ENCODE assay signal across 8 mouse cellular contexts in genomic region chr17:32364331-32364730, GRCm38 (mm10). TPM values are rescaled to one million over a fixed set of nuclear protein-coding genes. Genes with fewer than 3 reads are reported as not detected.
A peak's percentile ranks its signal among the peaks of the same experiment; 100 is the strongest.
DNase-seq lines count a peak whose midpoint lies in the region; ATAC-seq and TF ChIP-seq lines count a peak whose summit lies in the region.

No protein-coding gene starts in this region.

- H3K27me3 ChIP-seq in C2C12 (ENCODE audit: control insufficient read depth, insufficient read depth, insufficient read length) = no peaks in the 10 kb centered on the region
- no peaks in the 10 kb centered on the region for H3K27me3 ChIP-seq in heart, embryonic 11.5 days (ENCODE audit: control insufficient read depth, insufficient read depth, low read length)
- no peaks in the 10 kb centered on the region for H3K27me3 ChIP-seq in kidney, embryonic 16.5 days (ENCODE audit: insufficient read depth, low read length)
- H3K27me3 ChIP-seq in liver, embryonic 12.5 days (replicated peaks) = no peaks in the 10 kb centered on the region
- no peaks in the 10 kb centered on the region for H3K27me3 ChIP-seq in stomach, embryonic 15.5 days (replicated peaks)

- peak overlapping the region; percentile 94 for H3K4me2 ChIP-seq in heart, embryonic 11.5 days
- H3K4me2 ChIP-seq in kidney, embryonic 16.5 days (replicated peaks; ENCODE audit: low read depth, low read length) = peak overlapping the region; percentile 85
- H3K4me2 ChIP-seq in liver, embryonic 12.5 days = peak overlapping the region; percentile 90
- H3K4me2 ChIP-seq in stomach, embryonic 15.5 days = peak overlapping the region; percentile 62

- TF ChIP-seq POLR2A in bone marrow macrophage, adult 2 months (IDR thresholded peaks at IDR 0.05; ENCODE audit: borderline replicate concordance, low read depth, low read length) = no peak
- peak; percentile 72 for TF ChIP-seq POLR2A in embryonic fibroblast, embryonic 13.5 days (IDR thresholded peaks at IDR 0.05; ENCODE audit: low read depth, low read length)

- under 1% methylated on average over 33 of the region's 47 CpGs for WGBS in heart, embryonic 11.5 days (ENCODE audit: insufficient replicate concordance)
- WGBS in kidney, embryonic 16.5 days = under 1% methylated on average over 36 of the region's 47 CpGs
- 1% methylated on average over 34 of the region's 47 CpGs for WGBS in liver, embryonic 12.5 days (ENCODE audit: insufficient replicate concordance)
- under 1% methylated on average over 46 of the region's 47 CpGs for WGBS in stomach, embryonic 15.5 days

- H3K79me2 ChIP-seq in C2C12 (ENCODE audit: control insufficient read depth, insufficient read depth) = peaks cover 32% of the 10 kb centered on the region

- peaks cover 27% of the 10 kb centered on the region for H3K79me3 ChIP-seq in C2C12 (ENCODE audit: low read depth)

- H3ac ChIP-seq in C2C12 (ENCODE audit: control insufficient read depth, insufficient read length, low read depth) = peak overlapping the region; percentile 98

- H3K36me3 ChIP-seq in C2C12 (ENCODE audit: control insufficient read depth, insufficient read depth) = peaks cover 24% of the 10 kb centered on the region
- peaks cover 8% of the 10 kb centered on the region for H3K36me3 ChIP-seq in heart, embryonic 11.5 days (ENCODE audit: control insufficient read depth, insufficient read depth, low read length)
- peaks cover 27% of the 10 kb centered on the region for H3K36me3 ChIP-seq in kidney, embryonic 16.5 days (ENCODE audit: insufficient read depth, low read length)
- peaks cover 40% of the 10 kb centered on the region for H3K36me3 ChIP-seq in liver, embryonic 12.5 days
- peaks cover 23% of the 10 kb centered on the region for H3K36me3 ChIP-seq in stomach, embryonic 15.5 days

- peak; percentile 51 to 67 for DNase-seq in natural killer cell, adult 2 months (ENCODE audit: low spot score in 2 of 2)

- H3K9ac ChIP-seq in heart, embryonic 11.5 days (ENCODE audit: low read depth, low read length) = peak overlapping the region; percentile 97
- H3K9ac ChIP-seq in kidney, embryonic 16.5 days (replicated peaks; ENCODE audit: low read length) = peak overlapping the region; percentile 95
- peak overlapping the region; percentile 94 for H3K9ac ChIP-seq in liver, embryonic 12.5 days
- H3K9ac ChIP-seq in stomach, embryonic 15.5 days = peak overlapping the region; percentile 97

- TF ChIP-seq CTCF in C2C12 (IDR thresholded peaks at IDR 0.05; ENCODE audit: control insufficient read depth, insufficient read depth, insufficient read length) = no peak
- TF ChIP-seq CTCF in bone marrow macrophage, adult 2 months (IDR thresholded peaks at IDR 0.05; ENCODE audit: low read depth, low read length) = no peak
- no peak for TF ChIP-seq CTCF in embryonic fibroblast, embryonic 13.5 days (IDR thresholded peaks at IDR 0.05; ENCODE audit: borderline replicate concordance, insufficient read depth, low read length)

- H3K27ac ChIP-seq in bone marrow macrophage, adult 2 months (ENCODE audit: insufficient read depth, low read depth, low read length) = peak overlapping the region; percentile 43; the same call in 1 of the 2 replicates
- H3K27ac ChIP-seq in embryonic fibroblast, embryonic 13.5 days (ENCODE audit: insufficient read depth, low read length) = 0 out of 2 replicates have a peak overlapping the region, but pooled peaks have one; percentile 24
- H3K27ac ChIP-seq in heart, embryonic 11.5 days (ENCODE audit: low read depth, low read length) = peak overlapping the region; percentile 71
- peak overlapping the region; percentile 86 for H3K27ac ChIP-seq in kidney, embryonic 16.5 days (ENCODE audit: low read length)
- H3K27ac ChIP-seq in liver, embryonic 12.5 days = peak overlapping the region; percentile 76
- peak overlapping the region; percentile 73 for H3K27ac ChIP-seq in stomach, embryonic 15.5 days

- H3K4me3 ChIP-seq in C2C12 (ENCODE audit: insufficient read depth, poor library complexity, severe bottlenecking) = peak overlapping the region; percentile 86
- H3K4me3 ChIP-seq in bone marrow macrophage, adult 2 months (ENCODE audit: insufficient read depth, low read length) = peak overlapping the region; percentile 73
- peak overlapping the region; percentile 47 for H3K4me3 ChIP-seq in embryonic fibroblast, embryonic 13.5 days (ENCODE audit: insufficient read depth, low read length)
- peak overlapping the region; percentile 98 for H3K4me3 ChIP-seq in heart, embryonic 11.5 days (ENCODE audit: low read depth, low read length)
- peak overlapping the region; percentile 99 for H3K4me3 ChIP-seq in kidney, embryonic 16.5 days (ENCODE audit: low read length)
- peak overlapping the region; percentile 97 for H3K4me3 ChIP-seq in liver, embryonic 12.5 days
- peak overlapping the region; percentile 94 for H3K4me3 ChIP-seq in stomach, embryonic 15.5 days (replicated peaks)

- H3K9me3 ChIP-seq in heart, embryonic 11.5 days (replicated peaks; ENCODE audit: control insufficient read depth, low read length) = no peaks in the 10 kb centered on the region
- H3K9me3 ChIP-seq in kidney, embryonic 16.5 days (ENCODE audit: low read length) = no peaks in the 10 kb centered on the region
- no peaks in the 10 kb centered on the region for H3K9me3 ChIP-seq in liver, embryonic 12.5 days (replicated peaks)
- no peaks in the 10 kb centered on the region for H3K9me3 ChIP-seq in stomach, embryonic 15.5 days

- H3K4me1 ChIP-seq in bone marrow macrophage, adult 2 months (ENCODE audit: control insufficient read depth, insufficient read depth, low read length) = peaks cover 23% of the 10 kb centered on the region
- H3K4me1 ChIP-seq in embryonic fibroblast, embryonic 13.5 days (ENCODE audit: control insufficient read depth, insufficient read depth, low read length) = 0 out of 2 replicates have a peak, but pooled peaks cover 2% of the 10 kb centered on the region
- H3K4me1 ChIP-seq in heart, embryonic 11.5 days (ENCODE audit: control insufficient read depth, insufficient read depth, low read length) = peaks cover 19% of the 10 kb centered on the region
- peaks cover 31% of the 10 kb centered on the region for H3K4me1 ChIP-seq in kidney, embryonic 16.5 days (ENCODE audit: insufficient read depth, low read length)
- H3K4me1 ChIP-seq in liver, embryonic 12.5 days = peaks cover 57% of the 10 kb centered on the region
- H3K4me1 ChIP-seq in stomach, embryonic 15.5 days = peaks cover 22% of the 10 kb centered on the region

- peak; percentile 90 for ATAC-seq in heart, embryonic 11.5 days (replicated peaks; ENCODE audit: insufficient number of reproducible peaks, low FRiP score, low TSS enrichment)
- ATAC-seq in kidney, embryonic 16.5 days (ENCODE audit: low FRiP score, low TSS enrichment) = peak; percentile 90
- peak; percentile 88 for ATAC-seq in liver, embryonic 12.5 days
- peak; percentile 93 for ATAC-seq in stomach, embryonic 15.5 days (ENCODE audit: insufficient read depth, low FRiP score, low read depth)

RNA-seq across cellular contexts. Expression of gene Akap8l, which starts 13.9 kb away (rescaled TPM):
- 10.9 TPM for polyA plus RNA-seq in C2C12 (2012; fragmentation: generic; extraction: Trizol)
- 87.0 and 116 TPM in 2 replicates for polyA plus RNA-seq in bone marrow macrophage, adult 2 months (2012; ENCODE audit: insufficient read depth, insufficient read length, missing spikeins)
- 28.0 and 32.7 TPM in 2 replicates for polyA plus RNA-seq in embryonic fibroblast, embryonic 13.5 days (2011; ENCODE audit: insufficient read length, low read depth, missing spikeins)
- 59.0 and 63.8 TPM in 2 replicates for polyA plus RNA-seq in heart, embryonic 11.5 days (2014; fragmentation: Nextera tagmentation; extraction: Ambion mirVana)
- polyA plus RNA-seq in kidney, embryonic 16.5 days (2015; fragmentation: Nextera tagmentation; extraction: Ambion mirVana) = 124 and 130 TPM in 2 replicates
- 49.7 and 50.1 TPM in 2 replicates for polyA plus RNA-seq in liver, embryonic 12.5 days (2016; fragmentation: Nextera tagmentation; extraction: Ambion mirVana)
- 83.5 and 91.1 TPM in 2 replicates for polyA plus RNA-seq in stomach, embryonic 15.5 days (2015; fragmentation: Nextera tagmentation; extraction: Ambion mirVana)

RNA-seq across cellular contexts. Expression of gene Wiz, which starts 24.9 kb away (rescaled TPM):
- 23.0 TPM for polyA plus RNA-seq in C2C12 (2012; fragmentation: generic; extraction: Trizol)
- polyA plus RNA-seq in bone marrow macrophage, adult 2 months (2012; ENCODE audit: insufficient read depth, insufficient read length, missing spikeins) = 19.3 and 24.2 TPM in 2 replicates
- 24.4 and 26.1 TPM in 2 replicates for polyA plus RNA-seq in embryonic fibroblast, embryonic 13.5 days (2011; ENCODE audit: insufficient read length, low read depth, missing spikeins)
- polyA plus RNA-seq in heart, embryonic 11.5 days (2014; fragmentation: Nextera tagmentation; extraction: Ambion mirVana) = 16.2 and 17.6 TPM in 2 replicates
- polyA plus RNA-seq in kidney, embryonic 16.5 days (2015; fragmentation: Nextera tagmentation; extraction: Ambion mirVana) = 22.0 and 23.8 TPM in 2 replicates
- polyA plus RNA-seq in liver, embryonic 12.5 days (2016; fragmentation: Nextera tagmentation; extraction: Ambion mirVana) = 13.3 and 14.8 TPM in 2 replicates
- 26.2 and 31.2 TPM in 2 replicates for polyA plus RNA-seq in stomach, embryonic 15.5 days (2015; fragmentation: Nextera tagmentation; extraction: Ambion mirVana)

RNA-seq across cellular contexts. Expression of gene Rasal3, which starts 39.1 kb away (rescaled TPM):
- polyA plus RNA-seq in C2C12 (2012; fragmentation: generic; extraction: Trizol) = not detected
- 26.6 and 31.3 TPM in 2 replicates for polyA plus RNA-seq in bone marrow macrophage, adult 2 months (2012; ENCODE audit: insufficient read depth, insufficient read length, missing spikeins)
- polyA plus RNA-seq in embryonic fibroblast, embryonic 13.5 days (2011; ENCODE audit: insufficient read length, low read depth, missing spikeins) = not detected in 2 replicates
- polyA plus RNA-seq in heart, embryonic 11.5 days (2014; fragmentation: Nextera tagmentation; extraction: Ambion mirVana) = 0.94 and 1.3 TPM in 2 replicates
- 0.63 and 0.97 TPM in 2 replicates for polyA plus RNA-seq in kidney, embryonic 16.5 days (2015; fragmentation: Nextera tagmentation; extraction: Ambion mirVana)
- polyA plus RNA-seq in liver, embryonic 12.5 days (2016; fragmentation: Nextera tagmentation; extraction: Ambion mirVana) = 7.2 and 8.1 TPM in 2 replicates
- 2.1 TPM in 2 replicates for polyA plus RNA-seq in stomach, embryonic 15.5 days (2015; fragmentation: Nextera tagmentation; extraction: Ambion mirVana)

RNA-seq across cellular contexts. Expression of gene Akap8, which starts 43.3 kb away (rescaled TPM):
- polyA plus RNA-seq in C2C12 (2012; fragmentation: generic; extraction: Trizol) = 27.3 TPM
- polyA plus RNA-seq in bone marrow macrophage, adult 2 months (2012; ENCODE audit: insufficient read depth, insufficient read length, missing spikeins) = 77.4 and 90.0 TPM in 2 replicates
- polyA plus RNA-seq in embryonic fibroblast, embryonic 13.5 days (2011; ENCODE audit: insufficient read length, low read depth, missing spikeins) = 53.2 and 61.9 TPM in 2 replicates
- polyA plus RNA-seq in heart, embryonic 11.5 days (2014; fragmentation: Nextera tagmentation; extraction: Ambion mirVana) = 44.2 and 44.3 TPM in 2 replicates
- polyA plus RNA-seq in kidney, embryonic 16.5 days (2015; fragmentation: Nextera tagmentation; extraction: Ambion mirVana) = 112 and 126 TPM in 2 replicates
- 72.1 and 73.5 TPM in 2 replicates for polyA plus RNA-seq in liver, embryonic 12.5 days (2016; fragmentation: Nextera tagmentation; extraction: Ambion mirVana)
- polyA plus RNA-seq in stomach, embryonic 15.5 days (2015; fragmentation: Nextera tagmentation; extraction: Ambion mirVana) = 86.1 and 98.3 TPM in 2 replicates

RNA-seq across cellular contexts. Expression of gene Pglyrp2, which starts 59.6 kb away (rescaled TPM):
- polyA plus RNA-seq in C2C12 (2012; fragmentation: generic; extraction: Trizol) = not detected
- polyA plus RNA-seq in bone marrow macrophage, adult 2 months (2012; ENCODE audit: insufficient read depth, insufficient read length, missing spikeins) = not detected in 2 replicates
- polyA plus RNA-seq in embryonic fibroblast, embryonic 13.5 days (2011; ENCODE audit: insufficient read length, low read depth, missing spikeins) = not detected in 2 replicates
- 0.34 TPM in 1 of 2 replicates, not detected in the other for polyA plus RNA-seq in heart, embryonic 11.5 days (2014; fragmentation: Nextera tagmentation; extraction: Ambion mirVana)
- polyA plus RNA-seq in kidney, embryonic 16.5 days (2015; fragmentation: Nextera tagmentation; extraction: Ambion mirVana) = 0.12 TPM in 1 of 2 replicates, not detected in the other
- 1.6 and 1.8 TPM in 2 replicates for polyA plus RNA-seq in liver, embryonic 12.5 days (2016; fragmentation: Nextera tagmentation; extraction: Ambion mirVana)
- 0.26 and 0.45 TPM in 2 replicates for polyA plus RNA-seq in stomach, embryonic 15.5 days (2015; fragmentation: Nextera tagmentation; extraction: Ambion mirVana)

Comparison
In these comparisons a context has a peak if more than half of its experiments do, and no peak if none do; other contexts are left out.
1. Peak in every context shown above with its lines: DNase-seq, ATAC-seq, H3K4me3 ChIP-seq and H3K27ac ChIP-seq.
2. H3K4me3 ChIP-seq: peak in every context shown above with its lines; median percentile 99 in kidney, embryonic 16.5 days; 98 in heart, embryonic 11.5 days; 97 in liver, embryonic 12.5 days; 94 in stomach, embryonic 15.5 days; 86 in C2C12; 73 in bone marrow macrophage, adult 2 months; 47 in embryonic fibroblast, embryonic 13.5 days.
3. H3K27ac ChIP-seq: peak in every context shown above with its lines; median percentile 86 in kidney, embryonic 16.5 days; 76 in liver, embryonic 12.5 days; 73 in stomach, embryonic 15.5 days; 71 in heart, embryonic 11.5 days; 43 in bone marrow macrophage, adult 2 months; 24 in embryonic fibroblast, embryonic 13.5 days.